Mouse (Mus musculus) testis, adult 2 months (tissue): Measurements from ENCODE around the gene Scaf8. TPM values are rescaled to one million over a fixed set of nuclear protein-coding genes. Genes with fewer than 3 reads are reported as not detected.
"Not testable (repeated sequence)": the region's sequence is repeated elsewhere in the genome, so short reads cannot be mapped to it uniquely, and the experiment has no call there.

Experiments
- H3K27ac ChIP-seq: fragments of 200-500 bp; 2 replicates; pipeline ENCODE4 v1.5.1; 2012; ENCODE audit warnings: low read depth, low read length; ENCODE audit not compliant: control insufficient read depth, insufficient read depth
- H3K27me3 ChIP-seq: fragments of 200-500 bp; 2 replicates; pipeline ENCODE4 v1.6.1; 2012; ENCODE audit warnings: mild to moderate bottlenecking, low read length, moderate library complexity; ENCODE audit not compliant: control insufficient read depth, insufficient read depth
- H3K36me3 ChIP-seq: fragments of 200-500 bp; 2 replicates; pipeline ENCODE4 v1.6.1; 2012; ENCODE audit warnings: mild to moderate bottlenecking, low read length; ENCODE audit not compliant: control insufficient read depth, insufficient read depth
- H3K4me1 ChIP-seq: fragments of 200-500 bp; 2 replicates; pipeline ENCODE4 v1.6.1; 2012; ENCODE audit warnings: low read length; ENCODE audit not compliant: control insufficient read depth, insufficient read depth
- H3K4me3 ChIP-seq: fragments of 200-500 bp; 2 replicates; pipeline ENCODE4 v1.5.1; 2012; ENCODE audit warnings: low read depth, mild to moderate bottlenecking, low read length, moderate library complexity, mixed read lengths; ENCODE audit not compliant: control insufficient read depth
- CTCF ChIP-seq: fragments of 200-500 bp; IDR thresholded peaks from 2 replicates; pipeline ENCODE4 v1.5.1; 2012; ENCODE audit warnings: low read depth, mild to moderate bottlenecking, inconsistent platforms, low read length, moderate library complexity; ENCODE audit not compliant: control insufficient read depth, insufficient read depth, insufficient replicate concordance
- POLR2A ChIP-seq: fragments of 200-500 bp; IDR thresholded peaks from 2 replicates; pipeline ENCODE4 v1.6.1; 2012; ENCODE audit warnings: low read depth, mild to moderate bottlenecking, inconsistent platforms, low read length, moderate library complexity; ENCODE audit not compliant: control insufficient read depth
- polyA plus RNA-seq: library from polyadenylated mRNA; depleted of rRNA; stranded (reverse); fragments of >200 nt; gene quantifications from 2 replicates; pipeline ENCODE4 v1.2.3, GENCODE M21; 2012

Scaf8 gene
- polyA plus RNA-seq, 1 experiment = 15.6 TPM

GRCm38 (mm10) chr17:3082756-3083749, 31.7 kb upstream of the Scaf8 start:
- TF ChIP-seq CTCF = peak; percentile 17; the same call in 1 of the 2 replicates
- peak overlapping the region; percentile 67 for H3K4me3 ChIP-seq
- H3K27me3 ChIP-seq, H3K36me3 ChIP-seq, H3K4me1 ChIP-seq, H3K27ac ChIP-seq: not testable (repeated sequence)

DNA sequence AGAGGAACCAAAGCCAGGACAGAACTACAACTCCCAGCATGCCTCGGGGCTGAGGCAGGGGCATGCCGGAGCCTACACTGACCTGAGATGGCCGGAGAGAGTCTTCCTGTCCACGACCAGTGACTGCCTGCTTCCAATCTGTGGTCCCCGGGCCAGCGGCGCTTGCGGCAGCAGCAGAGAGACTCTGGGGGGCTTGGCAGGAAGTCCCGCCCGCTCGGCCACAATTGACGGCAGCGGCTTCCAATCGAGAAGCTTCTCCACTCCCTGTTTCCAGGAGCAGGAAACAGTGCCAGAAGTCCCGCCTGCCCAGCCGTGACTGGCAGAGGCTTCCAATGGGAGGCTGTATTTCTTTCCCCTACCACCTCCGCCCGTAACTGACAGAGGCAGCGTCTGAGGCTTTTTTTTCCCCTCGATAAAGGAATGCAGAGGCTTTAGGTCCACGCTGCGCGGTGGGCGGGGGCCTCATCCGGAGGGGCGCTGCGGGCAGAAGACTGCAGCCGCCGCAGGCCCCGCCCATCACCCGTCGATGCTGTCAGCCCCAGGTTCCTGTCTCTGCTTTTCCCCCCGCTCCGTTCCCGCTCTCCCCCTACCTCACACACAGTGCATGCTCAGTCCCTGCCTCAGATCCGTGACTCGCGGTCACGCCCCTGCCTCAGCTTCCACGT, 30.8 kb upstream of the Scaf8 start:
- H3K36me3 ChIP-seq = no peaks in the 10 kb centered on the region
- H3K4me1 ChIP-seq = peaks cover 5% of the 10 kb centered on the region
- peak overlapping the region; percentile 93 for H3K27ac ChIP-seq
- TF ChIP-seq POLR2A = 0 out of 2 replicates have a peak, but pooled peaks have one; percentile 25
- TF ChIP-seq CTCF = no peak
- H3K4me3 ChIP-seq = peak overlapping the region; percentile 79
- H3K27me3 ChIP-seq = no peaks in the 10 kb centered on the region

GRCm38 (mm10) chr17:3084551-3084930, 30.2 kb upstream of the Scaf8 start:
- TF ChIP-seq CTCF (peak; percentile 71), POLR2A (no peak)
- Histone ChIP-seq H3K4me3 (peak overlapping the region; percentile 79), H3K27ac (peak overlapping the region; percentile 93), H3K36me3 (no peaks in the 10 kb centered on the region), H3K4me1 (peaks cover 5% of the 10 kb centered on the region), H3K27me3 (no peaks in the 10 kb centered on the region)

DNA sequence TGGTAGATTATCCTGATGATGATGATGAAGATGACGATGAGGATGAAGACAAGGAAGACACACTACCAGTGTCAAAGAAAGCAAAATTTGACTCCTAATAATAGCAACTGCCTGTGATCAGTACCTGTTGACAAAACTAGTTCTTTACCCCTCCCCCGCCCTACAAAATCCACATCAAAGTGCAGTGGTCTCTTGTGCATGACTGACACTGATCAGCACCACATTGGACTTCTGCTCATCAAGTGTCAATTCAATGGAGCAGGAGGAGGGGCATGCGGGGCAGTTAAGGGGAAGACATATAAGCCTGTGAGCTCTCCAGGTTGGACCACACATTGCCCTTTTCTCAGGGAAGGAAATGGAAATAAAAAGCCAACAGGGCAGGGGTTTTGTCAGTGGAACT, 29.6 kb upstream of the Scaf8 start:
- Histone ChIP-seq H3K4me1 (peaks cover 5% of the 10 kb centered on the region), H3K36me3 (no peaks in the 10 kb centered on the region), H3K27me3 (no peaks in the 10 kb centered on the region), H3K4me3 (peak overlapping the region; percentile 79), H3K27ac (no peak overlapping the region)
- TF ChIP-seq CTCF (no peak), POLR2A (no peak)

DNA sequence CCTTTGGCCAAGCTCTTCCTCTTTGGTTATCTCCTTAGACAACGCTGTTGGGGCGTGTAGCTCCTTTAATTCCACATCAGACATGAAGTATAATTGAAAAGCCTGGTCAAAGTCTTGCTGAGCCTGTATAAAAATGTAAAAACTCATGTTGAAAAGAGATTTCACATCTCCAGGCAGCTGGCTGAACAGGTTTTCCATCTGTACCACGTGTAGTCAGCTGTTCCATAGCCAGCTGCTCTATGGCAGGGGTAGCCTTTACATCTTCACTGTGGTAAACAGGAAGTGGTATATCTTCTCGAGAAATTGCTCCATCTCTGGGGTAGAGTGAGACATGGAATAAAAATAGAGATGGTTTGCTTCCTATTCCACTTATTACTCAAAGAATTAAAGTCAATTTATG, 22.1 kb upstream of the Scaf8 start:
- Histone ChIP-seq H3K4me3 (no peak overlapping the region), H3K27ac (no peak overlapping the region), H3K4me1 (no peaks in the 10 kb centered on the region), H3K27me3 (no peaks in the 10 kb centered on the region), H3K36me3 (no peaks in the 10 kb centered on the region)
- TF ChIP-seq CTCF = no peak
- TF ChIP-seq POLR2A = no peak

GRCm38 (mm10) chr17:3099273-3099672, 15.5 kb upstream of the Scaf8 start:
- not testable (repeated sequence) for H3K27ac ChIP-seq, H3K4me3 ChIP-seq, H3K27me3 ChIP-seq, H3K36me3 ChIP-seq
- peaks cover 11% of the 10 kb centered on the region for H3K4me1 ChIP-seq

GRCm38 (mm10) chr17:3102336-3103165, 12.2 kb upstream of the Scaf8 start:
- Histone ChIP-seq H3K27ac (no peak overlapping the region), H3K27me3 (no peaks in the 10 kb centered on the region), H3K4me1 (peaks cover 11% of the 10 kb centered on the region), H3K36me3 (no peaks in the 10 kb centered on the region), H3K4me3 (peak overlapping the region; percentile 35)
- TF ChIP-seq CTCF = no peak
- TF ChIP-seq POLR2A = no peak
